Mouse (Mus musculus) c-Kit-positive CD71-positive TER-119-positive erythroid progenitor cells, embryonic 14.5 days (primary cell): ENCODE results near the gene Gm14147.
"Not testable (repeated sequence)": the region's sequence is repeated elsewhere in the genome, so short reads cannot be mapped to it uniquely, and the experiment has no call there.

Experiments used
- DNase-seq: peaks from one replicate; pipeline ENCODE4 v3.0.0-alpha.2; 2013; ENCODE audit warnings: low spot score

The Gm14147 gene

GRCm38 (mm10) chr2:151097945-151098344 lies at the start of gene Gm14147:
TSS of gene Gm14147 (plus strand) at chr2:151098245.
- not testable (repeated sequence) for DNase-seq

- DNase-seq: no peak
Observed at GRCm38 (mm10) chr2:151056637-151057036, 41.4 kb upstream of the Gm14147 start.

DNA sequence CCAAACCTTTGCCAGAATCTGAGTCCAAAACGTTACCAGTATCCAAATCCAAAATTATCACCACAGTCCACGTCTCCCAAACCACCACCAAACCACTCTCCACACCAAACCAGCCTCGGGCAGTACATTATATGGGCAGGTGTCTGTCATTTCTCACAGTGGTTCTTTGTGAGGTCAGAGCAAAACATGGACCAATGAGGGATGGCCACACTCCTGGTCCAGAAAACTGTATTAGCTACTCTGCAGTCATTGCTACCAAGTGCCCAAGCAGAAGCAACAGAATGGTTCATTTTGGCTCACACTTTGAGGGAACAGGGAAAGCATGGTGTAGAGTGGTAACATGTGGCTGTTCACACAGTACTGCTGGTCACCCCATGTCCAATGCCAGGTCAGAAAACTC lies 5.8 kb upstream of the Gm14147 start, which contains the start of gene Gm14151:
Gm14151 (minus strand) TSS at position 101 of the 400 bp plus-strand sequence.
- DNase-seq: not testable (repeated sequence)
